In genomic region chr17:49934586-49934985, GRCm38 (mm10) we compare ENCODE assay signal across 16 mouse cellular contexts.
"Had no signal": no experiment of that assay in that cellular context is flagged by ENCODE, and none has a peak within 500 bp of the region (broad histone marks: within the 10 kb centered on the region; RNA-seq: fewer than 3 reads in every experiment).

No protein-coding gene starts in this region.

- DNase-seq: cerebellum, adult 9-10 months; cerebellum, adult 9-11 months; cerebellum, postnatal 10 days; cerebellum, postnatal 14 days; cerebellum, postnatal 25 days; cerebellum, postnatal 36 days; embryo, embryonic 11 days; forebrain, postnatal 0 days; gastrocnemius, adult 2 months; gastrocnemius, postnatal 10 days; gastrocnemius, postnatal 14 days; gastrocnemius, postnatal 25 days; gastrocnemius, postnatal 36 days; heart, adult 11 months; heart, adult 18-20 months; heart, adult 2 months had no signal
